Comparison of ENCODE assay signal across 15 mouse cellular contexts in the genomic region with DNA sequence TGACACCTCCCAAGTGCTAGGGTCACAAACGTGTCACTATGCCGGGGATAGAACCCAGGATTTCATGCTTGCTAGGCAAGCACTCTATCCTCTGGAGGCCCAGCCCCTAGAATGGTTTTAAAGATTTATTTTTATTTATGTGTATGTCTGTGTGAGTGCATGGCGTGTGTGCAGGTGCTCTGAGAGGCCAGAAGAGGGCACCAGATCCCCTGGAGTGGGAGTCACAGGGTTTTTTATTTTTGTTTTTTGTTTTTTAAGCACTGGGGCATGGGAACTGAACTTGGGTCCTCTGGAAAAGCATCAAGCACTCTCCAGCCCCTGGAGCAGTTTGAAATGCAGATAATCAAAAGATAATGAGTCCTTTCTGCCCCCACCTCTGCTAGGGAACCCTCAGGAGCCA. TPM values are rescaled to one million over a fixed set of nuclear protein-coding genes. Genes with fewer than 3 reads are reported as not detected.
DNase-seq lines count a peak whose midpoint lies in the region; ATAC-seq and TF ChIP-seq lines count a peak whose summit lies in the region.
"Had no signal": no experiment of that assay in that cellular context is flagged by ENCODE, and none has a peak within 500 bp of the region (broad histone marks: within the 10 kb centered on the region; RNA-seq: fewer than 3 reads in every experiment).

No protein-coding gene starts in this region.

- no peak overlapping the region for H3K4me2 ChIP-seq in hindbrain, embryonic 16.5 days (ENCODE audit: low read length)
- H3K4me2 ChIP-seq in lung, embryonic 14.5 days = no peak overlapping the region
- no peak overlapping the region for H3K4me2 ChIP-seq in stomach, postnatal 0 days (replicated peaks; ENCODE audit: low read depth)
- H3K4me2 ChIP-seq: embryonic facial prominence, embryonic 12.5 days; forebrain, embryonic 13.5 days; heart, embryonic 12.5 days; hindbrain, embryonic 12.5 days; kidney, embryonic 15.5 days; midbrain, embryonic 11.5 days had no signal

- 0 out of 2 replicates have a peak, but pooled peaks have one; percentile 17 for TF ChIP-seq CTCF in lung, embryonic 14.5 days (IDR thresholded peaks at IDR 0.05; ENCODE audit: low read depth)
- TF ChIP-seq CTCF in stomach, postnatal 0 days (IDR thresholded peaks at IDR 0.05; ENCODE audit: low read depth) = peak; percentile 47

- H3K9ac ChIP-seq in hindbrain, embryonic 16.5 days (ENCODE audit: low read depth, low read length) = no peak overlapping the region
- H3K9ac ChIP-seq in lung, embryonic 14.5 days = no peak overlapping the region
- H3K9ac ChIP-seq in stomach, postnatal 0 days (ENCODE audit: low read length) = no peak overlapping the region
- H3K9ac ChIP-seq: embryonic facial prominence, embryonic 12.5 days; forebrain, embryonic 13.5 days; heart, embryonic 12.5 days; hindbrain, embryonic 12.5 days; kidney, embryonic 15.5 days had no signal

- no peak overlapping the region for H3K4me3 ChIP-seq in hindbrain, embryonic 10.5 days
- H3K4me3 ChIP-seq in hindbrain, embryonic 16.5 days (ENCODE audit: low read length) = no peak overlapping the region
- no peak overlapping the region for H3K4me3 ChIP-seq in lung, embryonic 14.5 days (ENCODE audit: low read depth, low read length)
- no peak overlapping the region for H3K4me3 ChIP-seq in stomach, postnatal 0 days (ENCODE audit: low read depth, low read length)
- H3K4me3 ChIP-seq: embryonic facial prominence, embryonic 12.5 days; forebrain, embryonic 13.5 days; heart, embryonic 12.5 days; hindbrain, embryonic 12.5 days; kidney, embryonic 15.5 days had no signal

- 94% methylated on average over 3 of the region's 3 CpGs for WGBS in hindbrain, embryonic 10.5 days
- 92% methylated on average over 3 of the region's 3 CpGs for WGBS in hindbrain, embryonic 16.5 days
- 81% methylated on average over 3 of the region's 3 CpGs for WGBS in lung, embryonic 14.5 days
- WGBS in stomach, postnatal 0 days = 91% methylated on average over 3 of the region's 3 CpGs

- no peak for TF ChIP-seq EP300 in stomach, postnatal 0 days (optimal IDR thresholded peaks at IDR 0.05)

- no peak for DNase-seq in hindbrain, embryonic 10.5 days (ENCODE audit: low spot score)
- no peak for DNase-seq in lung, embryonic 14.5 days
- DNase-seq in lung, postnatal 14 days = no peak
- peak; percentile 62 for DNase-seq in ZHBTc4 (ENCODE audit: low read depth, low spot score)
- no peak for DNase-seq in stomach, postnatal 0 days (ENCODE audit: low spot score)
- no peak for DNase-seq in retina, postnatal 1 day
- DNase-seq: thymus, adult 18-20 months had no signal

- H3K27ac ChIP-seq in hindbrain, embryonic 10.5 days = 0 out of 2 replicates have a peak overlapping the region, but pooled peaks have one; percentile 8
- H3K27ac ChIP-seq in hindbrain, embryonic 16.5 days (ENCODE audit: low read depth, low read length) = no peak overlapping the region
- H3K27ac ChIP-seq in lung, embryonic 14.5 days (ENCODE audit: low read depth) = no peak overlapping the region
- no peak overlapping the region for H3K27ac ChIP-seq in stomach, postnatal 0 days (replicated peaks)
- H3K27ac ChIP-seq: embryonic facial prominence, embryonic 12.5 days; forebrain, embryonic 13.5 days; hindbrain, embryonic 12.5 days; kidney, embryonic 15.5 days had no signal

- no peaks in the 10 kb centered on the region for H3K9me3 ChIP-seq in hindbrain, embryonic 10.5 days
- H3K9me3 ChIP-seq in hindbrain, embryonic 16.5 days (ENCODE audit: control insufficient read depth, low read length) = no peaks in the 10 kb centered on the region
- no peaks in the 10 kb centered on the region for H3K9me3 ChIP-seq in lung, embryonic 14.5 days (ENCODE audit: low read depth, low read length)
- no peaks in the 10 kb centered on the region for H3K9me3 ChIP-seq in stomach, postnatal 0 days (ENCODE audit: control insufficient read depth, low read length)
- H3K9me3 ChIP-seq: embryonic facial prominence, embryonic 12.5 days; hindbrain, embryonic 12.5 days; kidney, embryonic 15.5 days had no signal

- peaks cover 6% of the 10 kb centered on the region for H3K27me3 ChIP-seq in hindbrain, embryonic 10.5 days (ENCODE audit: insufficient read depth, poor library complexity, severe bottlenecking)
- H3K27me3 ChIP-seq in hindbrain, embryonic 16.5 days (replicated peaks; ENCODE audit: control insufficient read depth, insufficient read depth, low read length) = no peaks in the 10 kb centered on the region
- no peaks in the 10 kb centered on the region for H3K27me3 ChIP-seq in lung, embryonic 14.5 days (ENCODE audit: insufficient read depth, low read length)
- no peaks in the 10 kb centered on the region for H3K27me3 ChIP-seq in stomach, postnatal 0 days (ENCODE audit: control insufficient read depth, insufficient read depth, low read length)
- H3K27me3 ChIP-seq: embryonic facial prominence, embryonic 12.5 days; forebrain, embryonic 13.5 days; kidney, embryonic 15.5 days had no signal

- H3K36me3 ChIP-seq in hindbrain, embryonic 10.5 days = no peaks in the 10 kb centered on the region
- H3K36me3 ChIP-seq in hindbrain, embryonic 16.5 days (ENCODE audit: control insufficient read depth, insufficient read depth, low read length) = no peaks in the 10 kb centered on the region
- 0 out of 2 replicates have a peak, but pooled peaks cover 3% of the 10 kb centered on the region for H3K36me3 ChIP-seq in lung, embryonic 14.5 days (ENCODE audit: insufficient read depth)
- H3K36me3 ChIP-seq in stomach, postnatal 0 days (ENCODE audit: control insufficient read depth, insufficient read depth, low read length) = peaks cover 2% of the 10 kb centered on the region; the same call in 1 of the 2 replicates
- H3K36me3 ChIP-seq: embryonic facial prominence, embryonic 12.5 days; heart, embryonic 12.5 days; hindbrain, embryonic 12.5 days; kidney, embryonic 15.5 days had no signal

- ATAC-seq in hindbrain, embryonic 16.5 days = no peak
- ATAC-seq in lung, embryonic 14.5 days (ENCODE audit: insufficient read depth) = no peak
- ATAC-seq in stomach, postnatal 0 days (ENCODE audit: low FRiP score, low TSS enrichment) = no peak
- ATAC-seq in inflammation-experienced regulatory T-cells, adult 6 months = no peak
- ATAC-seq: forebrain, embryonic 13.5 days had no signal

- peaks cover 11% of the 10 kb centered on the region; the same call in 1 of the 2 replicates for H3K4me1 ChIP-seq in hindbrain, embryonic 10.5 days (replicated peaks)
- H3K4me1 ChIP-seq in hindbrain, embryonic 16.5 days (ENCODE audit: control insufficient read depth, insufficient read depth, low read depth, low read length) = no peaks in the 10 kb centered on the region
- H3K4me1 ChIP-seq in lung, embryonic 14.5 days (ENCODE audit: insufficient read depth) = no peaks in the 10 kb centered on the region
- no peaks in the 10 kb centered on the region for H3K4me1 ChIP-seq in stomach, postnatal 0 days (replicated peaks; ENCODE audit: control insufficient read depth, insufficient read depth)
- H3K4me1 ChIP-seq: embryonic facial prominence, embryonic 12.5 days; forebrain, embryonic 13.5 days had no signal

RNA-seq across cellular contexts. Expression of a gene that starts 7.7 kb away (rescaled TPM):
- polyA plus RNA-seq in hindbrain, embryonic 10.5 days (2016; fragmentation: Nextera tagmentation; extraction: Ambion mirVana) = 3.9 and 8.9 TPM in 2 replicates
- 1.2 and 2.0 TPM in 2 replicates for polyA plus RNA-seq in hindbrain, embryonic 16.5 days (2015; fragmentation: Nextera tagmentation; extraction: Ambion mirVana)
- 53.7 and 61.0 TPM in 2 replicates for polyA plus RNA-seq in lung, embryonic 14.5 days (2014; fragmentation: Nextera tagmentation; extraction: Ambion mirVana)
- polyA plus RNA-seq in stomach, postnatal 0 days (2015; fragmentation: Nextera tagmentation; extraction: Ambion mirVana) = 211 and 220 TPM in 2 replicates
- not detected for polyA plus RNA-seq in inflammation-experienced regulatory T-cells, adult 6 months (2017; shearing (Covaris generic))

RNA-seq across cellular contexts. Expression of a gene that starts 24.1 kb away (rescaled TPM):
- polyA plus RNA-seq in hindbrain, embryonic 10.5 days (2016; fragmentation: Nextera tagmentation; extraction: Ambion mirVana) = 9.8 and 12.2 TPM in 2 replicates
- polyA plus RNA-seq in hindbrain, embryonic 16.5 days (2015; fragmentation: Nextera tagmentation; extraction: Ambion mirVana) = 6.3 and 7.0 TPM in 2 replicates
- 10.0 and 12.5 TPM in 2 replicates for polyA plus RNA-seq in lung, embryonic 14.5 days (2014; fragmentation: Nextera tagmentation; extraction: Ambion mirVana)
- 5.2 and 5.7 TPM in 2 replicates for polyA plus RNA-seq in stomach, postnatal 0 days (2015; fragmentation: Nextera tagmentation; extraction: Ambion mirVana)
- 1 to 10 TPM; 3.0 to 4.1 (median 3.1) TPM for polyA plus RNA-seq in inflammation-experienced regulatory T-cells, adult 6 months (2017; shearing (Covaris generic))

RNA-seq across cellular contexts. Expression of a gene that starts 50.9 kb away (rescaled TPM):
- polyA plus RNA-seq in hindbrain, embryonic 10.5 days (2016; fragmentation: Nextera tagmentation; extraction: Ambion mirVana) = 1.4 and 3.2 TPM in 2 replicates
- polyA plus RNA-seq in hindbrain, embryonic 16.5 days (2015; fragmentation: Nextera tagmentation; extraction: Ambion mirVana) = 1.9 TPM in 2 replicates
- polyA plus RNA-seq in lung, embryonic 14.5 days (2014; fragmentation: Nextera tagmentation; extraction: Ambion mirVana) = 3.1 and 5.2 TPM in 2 replicates
- polyA plus RNA-seq in stomach, postnatal 0 days (2015; fragmentation: Nextera tagmentation; extraction: Ambion mirVana) = 1.0 and 1.2 TPM in 2 replicates
- 10 to 100 TPM in 2 of 3 experiments, 1 to 10 TPM in 1; 6.0 to 13.5 (median 11.2) TPM for polyA plus RNA-seq in inflammation-experienced regulatory T-cells, adult 6 months (2017; shearing (Covaris generic))
